Mouse (Mus musculus) 416B (cell line): ENCODE measurements around the gene Lrba.

Experiments
- DNase-seq: peaks from one replicate; pipeline ENCODE4 v3.0.0; 2011; ENCODE audit warnings: low read depth

The Lrba gene

GRCm38 (mm10) chr3:86560281-86561022 is 336.0 kb downstream of the Lrba start:
- peak; percentile 18 for DNase-seq

GRCm38 (mm10) chr3:86561023-86561344 is 336.5 kb downstream of the Lrba start:
- DNase-seq: no peak

- DNase-seq: no peak
Observed at GRCm38 (mm10) chr3:86561396-86561795, 336.9 kb downstream of the Lrba start.

- DNase-seq: no peak
Observed at GRCm38 (mm10) chr3:86567312-86567711, 342.8 kb downstream of the Lrba start.

GRCm38 (mm10) chr3:86571518-86571917 is 347.0 kb downstream of the Lrba start:
- DNase-seq: no peak

- no peak for DNase-seq
Observed at GRCm38 (mm10) chr3:86572519-86573244, 348.2 kb downstream of the Lrba start.

GRCm38 (mm10) chr3:86575312-86575711 is 350.8 kb downstream of the Lrba start:
- DNase-seq: no peak

- DNase-seq: no peak
Observed at GRCm38 (mm10) chr3:86602284-86602683, 377.8 kb downstream of the Lrba start.

GRCm38 (mm10) chr3:86605775-86606174 is 381.3 kb downstream of the Lrba start:
- no peak for DNase-seq

- peak; percentile 71 for DNase-seq
Observed at GRCm38 (mm10) chr3:86627008-86627743, 402.7 kb downstream of the Lrba start.

- peak; percentile 21 for DNase-seq
Observed at GRCm38 (mm10) chr3:86629379-86629778, 404.9 kb downstream of the Lrba start.

GRCm38 (mm10) chr3:86635464-86635863 is 411.0 kb downstream of the Lrba start:
- peak; percentile 7 for DNase-seq

- DNase-seq: peak; percentile 73
Observed at GRCm38 (mm10) chr3:86635940-86636339, 411.5 kb downstream of the Lrba start.

GRCm38 (mm10) chr3:86638552-86639348 is 414.3 kb downstream of the Lrba start:
- DNase-seq: no peak

GRCm38 (mm10) chr3:86641393-86641792 is 416.9 kb downstream of the Lrba start:
- DNase-seq: no peak

- DNase-seq: no peak
Observed at GRCm38 (mm10) chr3:86641796-86642195, 417.3 kb downstream of the Lrba start.

GRCm38 (mm10) chr3:86646771-86647170 is 422.3 kb downstream of the Lrba start:
- DNase-seq: no peak

- no peak for DNase-seq
Observed at GRCm38 (mm10) chr3:86651006-86651405, 426.5 kb downstream of the Lrba start.

- DNase-seq: no peak
Observed at GRCm38 (mm10) chr3:86659326-86659725, 434.8 kb downstream of the Lrba start.

GRCm38 (mm10) chr3:86664399-86664798 is 439.9 kb downstream of the Lrba start:
- DNase-seq: peak; percentile 20

- DNase-seq: no peak
Observed at GRCm38 (mm10) chr3:86668146-86668545, 443.7 kb downstream of the Lrba start.

- DNase-seq: peak; percentile 34
Observed at GRCm38 (mm10) chr3:86677573-86678155, 453.2 kb downstream of the Lrba start.
